Mouse (Mus musculus): ENCODE results near the gene Lclat1. TPM values are rescaled to one million over a fixed set of nuclear protein-coding genes. Genes with fewer than 3 reads are reported as not detected.

Gene Lclat1
- polyA plus RNA-seq, 2 experiments = 12.1 to 14.9 TPM

GRCm38 (mm10) chr17:73210960-73211531, 103.3 kb downstream of the Lclat1 start:
- Histone ChIP-seq H3K27ac (replicated peaks; ENCODE audit: low read depth, low read length) (no peak overlapping the region), H3K27me3 (ENCODE audit: control insufficient read depth, insufficient read depth, low read length) (no peaks in the 10 kb centered on the region), H3K36me3 (ENCODE audit: control insufficient read depth, insufficient read depth, low read length) (0 out of 2 replicates have a peak, but pooled peaks cover 3% of the 10 kb centered on the region), H3K9ac (ENCODE audit: low read depth, low read length, severe bottlenecking) (no peak overlapping the region), H3K4me3 (replicated peaks; ENCODE audit: low read length) (no peak overlapping the region), H3K4me1 (ENCODE audit: control insufficient read depth, insufficient read depth, low read length) (no peaks in the 10 kb centered on the region), H3K4me2 (replicated peaks; ENCODE audit: low read depth, low read length, severe bottlenecking) (no peak overlapping the region), H3K9me3 (ENCODE audit: control insufficient read depth, low read length) (no peaks in the 10 kb centered on the region)
- WGBS = 86% methylated on average over 5 of the region's 5 CpGs
- ATAC-seq (ENCODE audit: low FRiP score, low read depth) = no peak
- no peak for DNase-seq (ENCODE audit: low spot score)
- no peak for TF ChIP-seq POLR2A (IDR thresholded peaks at IDR 0.05; ENCODE audit: borderline replicate concordance, extremely low read depth, insufficient read depth, insufficient read length)

- 74% methylated on average over 3 of the region's 3 CpGs for WGBS
- no peaks in the 10 kb centered on the region for H3K27me3 ChIP-seq (ENCODE audit: control insufficient read depth, insufficient read depth, low read length)
- TF ChIP-seq POLR2A (IDR thresholded peaks at IDR 0.05; ENCODE audit: borderline replicate concordance, extremely low read depth, insufficient read depth, insufficient read length) = no peak
- no peak overlapping the region for H3K27ac ChIP-seq (replicated peaks; ENCODE audit: low read depth, low read length)
- no peaks in the 10 kb centered on the region for H3K9me3 ChIP-seq (ENCODE audit: control insufficient read depth, low read length)
- H3K36me3 ChIP-seq (ENCODE audit: control insufficient read depth, insufficient read depth, low read length) = 0 out of 2 replicates have a peak, but pooled peaks cover 3% of the 10 kb centered on the region
- H3K4me2 ChIP-seq (replicated peaks; ENCODE audit: low read depth, low read length, severe bottlenecking) = no peak overlapping the region
- H3K4me3 ChIP-seq (replicated peaks; ENCODE audit: low read length) = no peak overlapping the region
- H3K9ac ChIP-seq (ENCODE audit: low read depth, low read length, severe bottlenecking) = no peak overlapping the region
- no peak for DNase-seq (ENCODE audit: low spot score)
- ATAC-seq (ENCODE audit: low FRiP score, low read depth) = no peak
- H3K4me1 ChIP-seq (ENCODE audit: control insufficient read depth, insufficient read depth, low read length) = no peaks in the 10 kb centered on the region
These were observed 105.0 kb downstream of the Lclat1 start for GRCm38 (mm10) chr17:73212754-73213153.

- no peak for ATAC-seq (ENCODE audit: low FRiP score, low read depth)
- Histone ChIP-seq H3K9me3 (ENCODE audit: control insufficient read depth, low read length) (no peaks in the 10 kb centered on the region), H3K9ac (ENCODE audit: low read depth, low read length, severe bottlenecking) (no peak overlapping the region), H3K27me3 (ENCODE audit: control insufficient read depth, insufficient read depth, low read length) (no peaks in the 10 kb centered on the region), H3K27ac (replicated peaks; ENCODE audit: low read depth, low read length) (no peak overlapping the region), H3K4me3 (replicated peaks; ENCODE audit: low read length) (no peak overlapping the region), H3K4me1 (ENCODE audit: control insufficient read depth, insufficient read depth, low read length) (no peaks in the 10 kb centered on the region), H3K36me3 (ENCODE audit: control insufficient read depth, insufficient read depth, low read length) (0 out of 2 replicates have a peak, but pooled peaks cover 3% of the 10 kb centered on the region), H3K4me2 (replicated peaks; ENCODE audit: low read depth, low read length, severe bottlenecking) (no peak overlapping the region)
- no peak for TF ChIP-seq POLR2A (IDR thresholded peaks at IDR 0.05; ENCODE audit: borderline replicate concordance, extremely low read depth, insufficient read depth, insufficient read length)
- WGBS = 47% methylated on average over 1 of the region's 1 CpGs
- no peak for DNase-seq (ENCODE audit: low spot score)
These were observed 105.4 kb downstream of the Lclat1 start for GRCm38 (mm10) chr17:73213187-73213586.

DNA sequence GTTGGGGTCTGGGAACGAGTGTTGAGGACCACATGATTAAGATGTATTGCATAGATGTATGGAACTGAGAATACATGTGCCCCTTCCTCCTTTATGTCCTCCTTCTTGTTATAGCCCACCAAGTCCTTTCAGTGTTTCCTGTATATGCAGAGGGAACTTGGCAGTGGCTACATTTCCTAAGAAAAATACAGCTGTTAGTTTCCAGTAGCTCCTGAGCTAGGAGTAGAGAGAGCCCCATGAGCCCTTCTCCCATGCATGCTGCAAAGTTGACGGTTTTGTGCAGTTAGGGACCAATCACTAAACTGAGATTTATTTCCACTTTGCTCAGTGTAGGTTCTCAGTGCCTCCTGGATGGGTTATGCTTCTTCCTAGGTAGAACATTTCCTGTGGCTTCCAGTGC, 105.9 kb downstream of the Lclat1 start:
- no peak for TF ChIP-seq POLR2A (IDR thresholded peaks at IDR 0.05; ENCODE audit: borderline replicate concordance, extremely low read depth, insufficient read depth, insufficient read length)
- H3K4me1 ChIP-seq (ENCODE audit: control insufficient read depth, insufficient read depth, low read length) = no peaks in the 10 kb centered on the region
- H3K27me3 ChIP-seq (ENCODE audit: control insufficient read depth, insufficient read depth, low read length) = no peaks in the 10 kb centered on the region
- H3K27ac ChIP-seq (replicated peaks; ENCODE audit: low read depth, low read length) = no peak overlapping the region
- H3K9me3 ChIP-seq (ENCODE audit: control insufficient read depth, low read length) = no peaks in the 10 kb centered on the region
- WGBS = 52% methylated on average over 2 of the region's 2 CpGs
- DNase-seq (ENCODE audit: low spot score) = no peak
- no peak overlapping the region for H3K9ac ChIP-seq (ENCODE audit: low read depth, low read length, severe bottlenecking)
- no peak overlapping the region for H3K4me3 ChIP-seq (replicated peaks; ENCODE audit: low read length)
- 0 out of 2 replicates have a peak, but pooled peaks cover 3% of the 10 kb centered on the region for H3K36me3 ChIP-seq (ENCODE audit: control insufficient read depth, insufficient read depth, low read length)
- H3K4me2 ChIP-seq (replicated peaks; ENCODE audit: low read depth, low read length, severe bottlenecking) = no peak overlapping the region
- no peak for ATAC-seq (ENCODE audit: low FRiP score, low read depth)

DNA sequence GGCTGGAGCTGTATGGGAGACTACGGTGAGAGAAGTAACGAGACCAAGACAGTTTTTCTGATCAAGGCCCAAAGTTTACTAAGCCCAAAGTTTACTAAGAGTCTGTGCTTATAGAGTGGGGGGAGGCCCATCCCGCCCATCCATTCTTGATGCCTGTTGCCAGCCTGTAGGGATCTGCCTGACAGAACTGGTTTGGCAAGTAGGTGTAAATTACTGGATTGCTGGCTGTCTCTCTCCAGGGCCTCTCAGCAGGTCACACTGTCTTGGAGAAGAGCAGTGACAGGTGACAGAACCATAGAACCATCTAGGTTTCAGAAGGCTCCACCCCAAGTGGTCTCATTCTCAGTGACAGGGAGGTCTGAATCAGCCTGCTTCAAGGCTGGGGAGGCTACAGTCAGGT, 109.5 kb downstream of the Lclat1 start:
- no peak overlapping the region for H3K27ac ChIP-seq (replicated peaks; ENCODE audit: low read depth, low read length)
- H3K27me3 ChIP-seq (ENCODE audit: control insufficient read depth, insufficient read depth, low read length) = no peaks in the 10 kb centered on the region
- DNase-seq (ENCODE audit: low spot score) (no peak), ATAC-seq (ENCODE audit: low FRiP score, low read depth) (no peak)
- H3K4me2 ChIP-seq (replicated peaks; ENCODE audit: low read depth, low read length, severe bottlenecking) = no peak overlapping the region
- no peaks in the 10 kb centered on the region for H3K9me3 ChIP-seq (ENCODE audit: control insufficient read depth, low read length)
- 68% methylated on average over 3 of the region's 3 CpGs for WGBS
- peaks cover 14% of the 10 kb centered on the region for H3K4me1 ChIP-seq (ENCODE audit: control insufficient read depth, insufficient read depth, low read length)
- H3K4me3 ChIP-seq (replicated peaks; ENCODE audit: low read length) = no peak overlapping the region
- H3K36me3 ChIP-seq (ENCODE audit: control insufficient read depth, insufficient read depth, low read length) = 0 out of 2 replicates have a peak, but pooled peaks cover under 1% of the 10 kb centered on the region
- TF ChIP-seq POLR2A (IDR thresholded peaks at IDR 0.05; ENCODE audit: borderline replicate concordance, extremely low read depth, insufficient read depth, insufficient read length) = no peak
- H3K9ac ChIP-seq (ENCODE audit: low read depth, low read length, severe bottlenecking) = no peak overlapping the region

Data from limb, embryonic 14.5 days (tissue).